Mouse (Mus musculus) hindbrain, embryonic 14.5 days (tissue): ENCODE results near the gene Hbp1. TPM values are rescaled to one million over a fixed set of nuclear protein-coding genes. Genes with fewer than 3 reads are reported as not detected.

ENCODE experiments used
- ATAC-seq: fragments of 200-750 bp; cut with Nextera tagmentation; 2 replicates; pipeline ENCODE4 v1.8.0; 2017; ENCODE audit warnings: moderate number of reproducible peaks, mild to moderate bottlenecking, moderate TSS enrichment, moderate library complexity; ENCODE audit not compliant: low FRiP score
- DNase-seq: peaks from one replicate; pipeline ENCODE4 v3.0.0-alpha.2; 2015; ENCODE audit warnings: low spot score
- H3K27ac ChIP-seq: fragments of 300-500 bp; sonication (generic); 2 replicates; pipeline ENCODE4 v1.5.1; 2014; ENCODE audit warnings: mild to moderate bottlenecking, moderate library complexity
- H3K27me3 ChIP-seq: fragments of 300-500 bp; sonication (generic); 2 replicates; pipeline ENCODE4 v1.6.1; 2014; ENCODE audit warnings: mild to moderate bottlenecking, low read length, mixed read lengths; ENCODE audit not compliant: control insufficient read depth, insufficient read depth
- H3K36me3 ChIP-seq: fragments of 300-500 bp; sonication (generic); replicated peaks from 2 replicates; pipeline ENCODE4 v1.6.1; 2014; ENCODE audit not compliant: control insufficient read depth, insufficient read depth
- H3K4me1 ChIP-seq: fragments of 300-500 bp; sonication (generic); replicated peaks from 2 replicates; pipeline ENCODE4 v1.6.1; 2014; ENCODE audit warnings: antibody characterized with exemption, low read length, mixed read lengths; ENCODE audit not compliant: control insufficient read depth, insufficient read depth
- H3K4me2 ChIP-seq: fragments of 300-500 bp; sonication (generic); replicated peaks from 2 replicates; pipeline ENCODE4 v1.6.1; 2014; ENCODE audit warnings: mild to moderate bottlenecking, moderate library complexity
- H3K4me3 ChIP-seq: fragments of 300-500 bp; sonication (generic); replicated peaks from 2 replicates; pipeline ENCODE4 v1.5.1; 2014; ENCODE audit warnings: mild to moderate bottlenecking, low read length
- H3K9ac ChIP-seq: fragments of 300-500 bp; sonication (generic); 2 replicates; pipeline ENCODE4 v1.6.1; 2014
- H3K9me3 ChIP-seq: fragments of 300-500 bp; sonication (generic); 2 replicates; pipeline ENCODE4 v1.6.1; 2016; ENCODE audit warnings: low read length; ENCODE audit not compliant: control insufficient read depth
- WGBS: fragments of 180-500 bp; shearing (Covaris S2); extraction: QIAGEN DNeasy Blood & Tissue Kit; methylation state at CpG from one replicate; pipeline ENCODE4 v1.1.7; 2014; 5-methylcytosine and 5-hydroxymethylcytosine counted together
- polyA plus RNA-seq: library from polyadenylated mRNA; unstranded; fragments of >200 nt; fragmentation: Nextera tagmentation; extraction: Ambion mirVana; gene quantifications from 2 replicates; pipeline ENCODE4 v1.2.1, GENCODE M21; 2014

Hbp1 gene
- polyA plus RNA-seq, 1 experiment from 2014 or later, result 51.5 TPM

DNA sequence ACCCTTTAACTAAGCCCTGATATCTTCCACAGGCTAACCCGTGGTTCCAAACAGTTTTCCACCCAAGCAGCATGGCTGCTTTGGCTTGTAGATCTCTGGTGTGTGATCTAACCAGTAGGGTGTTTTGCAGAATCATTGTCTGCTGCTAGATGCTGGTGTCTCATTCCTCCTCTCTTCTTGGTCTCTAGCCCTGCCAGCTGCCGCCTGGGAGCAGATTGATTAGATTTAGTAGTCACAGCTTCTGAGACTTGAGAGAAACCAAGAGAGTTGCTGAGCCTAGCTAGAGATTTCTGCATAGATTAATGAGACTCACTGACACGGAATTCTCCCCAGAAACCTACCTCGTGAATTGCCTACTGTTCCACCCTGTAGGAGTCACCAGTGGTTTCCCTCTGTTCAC is 65.3 kb downstream of the Hbp1 start:
- Histone ChIP-seq H3K9ac (no peak overlapping the region), H3K36me3 (peaks cover 14% of the 10 kb centered on the region; the same call in 1 of the 2 replicates), H3K27ac (no peak overlapping the region), H3K4me3 (no peak overlapping the region), H3K27me3 (no peaks in the 10 kb centered on the region), H3K9me3 (no peaks in the 10 kb centered on the region), H3K4me2 (no peak overlapping the region), H3K4me1 (0 out of 2 replicates have a peak, but pooled peaks cover under 1% of the 10 kb centered on the region)
- ATAC-seq, result no peak
- WGBS, result 79% methylated on average over 4 of the region's 4 CpGs
- no peak for DNase-seq

DNA sequence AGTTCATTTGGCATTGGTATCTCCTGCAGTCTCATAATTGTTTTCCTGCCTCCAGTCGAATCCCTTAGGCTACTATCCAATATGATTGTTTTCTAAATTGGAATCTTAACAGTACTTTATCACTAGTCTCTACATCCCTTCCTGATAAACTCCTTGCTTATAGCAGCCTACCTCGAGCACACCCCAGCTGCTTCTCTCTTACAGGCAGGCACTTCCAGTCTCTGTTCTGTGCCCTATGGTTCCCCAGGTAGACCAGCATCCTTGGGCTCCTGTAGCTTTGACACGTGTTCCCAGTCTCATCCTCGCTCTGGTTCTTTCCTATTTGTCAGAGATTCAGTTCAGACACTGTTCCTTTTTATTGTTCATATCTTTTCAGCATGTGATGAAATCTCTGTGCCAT is 66.0 kb downstream of the Hbp1 start:
- no peak; the same call in 1 of the 2 replicates for ATAC-seq
- H3K36me3 ChIP-seq, result peaks cover 14% of the 10 kb centered on the region; the same call in 1 of the 2 replicates
- WGBS, result 69% methylated on average over 4 of the region's 4 CpGs
- H3K4me2 ChIP-seq, result no peak overlapping the region
- no peak for DNase-seq
- no peak overlapping the region for H3K9ac ChIP-seq
- H3K4me1 ChIP-seq, result no peaks in the 10 kb centered on the region
- H3K27ac ChIP-seq, result no peak overlapping the region
- H3K4me3 ChIP-seq, result no peak overlapping the region
- H3K9me3 ChIP-seq, result no peaks in the 10 kb centered on the region
- no peaks in the 10 kb centered on the region for H3K27me3 ChIP-seq

DNA sequence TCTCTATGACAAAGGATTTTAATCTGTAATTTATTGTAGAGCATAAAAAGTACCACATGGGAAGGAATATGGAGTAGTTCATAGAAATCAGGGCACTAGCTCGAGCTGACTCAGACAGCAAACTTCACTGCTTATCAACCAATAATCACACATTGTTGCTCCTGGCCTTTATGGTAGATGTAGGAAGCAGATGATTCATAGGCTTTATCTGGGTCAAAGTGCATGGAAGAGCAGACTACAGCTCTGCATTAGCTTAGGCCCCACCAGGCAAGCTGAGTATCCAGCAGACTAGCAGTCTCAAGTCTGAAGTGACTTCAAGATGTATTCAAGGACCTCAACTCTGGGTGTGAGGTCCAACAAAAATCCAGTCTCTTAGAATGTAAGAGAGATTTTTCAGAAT is 67.6 kb downstream of the Hbp1 start:
- ATAC-seq (no peak), DNase-seq (no peak)
- Histone ChIP-seq H3K4me2 (no peak overlapping the region), H3K27ac (no peak overlapping the region), H3K27me3 (no peaks in the 10 kb centered on the region), H3K36me3 (peaks cover 14% of the 10 kb centered on the region; the same call in 1 of the 2 replicates), H3K9ac (no peak overlapping the region), H3K4me1 (no peaks in the 10 kb centered on the region), H3K4me3 (no peak overlapping the region), H3K9me3 (no peaks in the 10 kb centered on the region)
- WGBS, result 71% methylated on average over 1 of the region's 1 CpGs

DNA sequence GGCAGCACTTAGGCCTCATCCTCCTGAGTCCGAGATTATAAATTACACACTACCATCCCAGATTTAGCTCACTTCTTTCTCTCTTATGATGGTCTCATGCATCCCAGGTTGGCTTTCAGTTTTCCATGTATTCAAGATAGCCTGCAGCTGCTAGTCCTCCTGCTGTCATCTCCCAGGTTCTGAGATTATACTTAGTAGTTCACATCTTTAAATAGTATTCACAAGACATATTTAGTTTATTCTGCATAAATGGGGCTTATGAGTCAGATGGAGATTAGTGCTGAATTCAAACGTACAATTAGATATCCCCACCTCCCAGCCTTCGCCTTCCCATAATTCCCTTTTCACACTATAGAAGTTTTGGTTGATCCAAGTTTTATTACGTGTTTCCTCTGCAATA is 73.6 kb downstream of the Hbp1 start:
- Histone ChIP-seq H3K4me3 (no peak overlapping the region), H3K27me3 (no peaks in the 10 kb centered on the region), H3K4me2 (no peak overlapping the region), H3K9me3 (no peaks in the 10 kb centered on the region), H3K27ac (no peak overlapping the region), H3K4me1 (no peaks in the 10 kb centered on the region), H3K9ac (no peak overlapping the region), H3K36me3 (no peaks in the 10 kb centered on the region; the same call in 1 of the 2 replicates)
- 93% methylated on average over 4 of the region's 4 CpGs for WGBS
- ATAC-seq (no peak), DNase-seq (no peak)

Other genes starting within 250 kb of the Hbp1 start
- 19.7 and 21.1 TPM in 2 replicates for gene Gpr22, start 236.6 kb downstream of the Hbp1 start, polyA plus RNA-seq
- gene Prkar2b, start 110.8 kb upstream of the Hbp1 start, polyA plus RNA-seq, result 169 and 207 TPM in 2 replicates